Mouse (Mus musculus): ENCODE measurements around the gene Ghr. TPM values are rescaled to one million over a fixed set of nuclear protein-coding genes. Genes with fewer than 3 reads are reported as not detected.

Ghr gene
- polyA plus RNA-seq, 1 experiment from 2014 or later = 8.1 TPM

- ATAC-seq (replicated peaks; ENCODE audit: low FRiP score) (no peak), DNase-seq (ENCODE audit: low spot score) (no peak)
- H3K9ac ChIP-seq (ENCODE audit: low read length) = no peak overlapping the region
- H3K36me3 ChIP-seq (ENCODE audit: control insufficient read depth, insufficient read depth, low read length) = no peaks in the 10 kb centered on the region
- H3K27me3 ChIP-seq (ENCODE audit: control insufficient read depth, insufficient read depth, low read length) = no peaks in the 10 kb centered on the region
- H3K4me2 ChIP-seq (ENCODE audit: low read depth, low read length, severe bottlenecking) = no peak overlapping the region
- 72% methylated on average over 2 of the region's 2 CpGs for WGBS
- no peak overlapping the region for H3K27ac ChIP-seq (ENCODE audit: low read depth, low read length)
- no peaks in the 10 kb centered on the region for H3K4me1 ChIP-seq (replicated peaks; ENCODE audit: control insufficient read depth, insufficient read depth, low read length)
- no peaks in the 10 kb centered on the region for H3K9me3 ChIP-seq (ENCODE audit: control insufficient read depth, low read length)
- H3K4me3 ChIP-seq (ENCODE audit: low read depth, low read length) = no peak overlapping the region
Measured at GRCm38 (mm10) chr15:3587879-3588278, 4.6 kb upstream of the Ghr start.

- Histone ChIP-seq H3K4me2 (ENCODE audit: low read depth, low read length, severe bottlenecking) (no peak overlapping the region), H3K4me1 (replicated peaks; ENCODE audit: control insufficient read depth, insufficient read depth, low read length) (peaks cover 3% of the 10 kb centered on the region; the same call in 1 of the 2 replicates), H3K4me3 (ENCODE audit: low read depth, low read length) (no peak overlapping the region), H3K36me3 (ENCODE audit: control insufficient read depth, insufficient read depth, low read length) (no peaks in the 10 kb centered on the region), H3K9ac (ENCODE audit: low read length) (no peak overlapping the region), H3K9me3 (ENCODE audit: control insufficient read depth, low read length) (no peaks in the 10 kb centered on the region), H3K27me3 (ENCODE audit: control insufficient read depth, insufficient read depth, low read length) (no peaks in the 10 kb centered on the region), H3K27ac (ENCODE audit: low read depth, low read length) (no peak overlapping the region)
- WGBS = 72% methylated on average over 4 of the region's 4 CpGs
- no peak for ATAC-seq (replicated peaks; ENCODE audit: low FRiP score)
- no peak for DNase-seq (ENCODE audit: low spot score)
Measured at GRCm38 (mm10) chr15:3584361-3584760, 1.1 kb upstream of the Ghr start.

GRCm38 (mm10) chr15:3581861-3582806, 1.2 kb downstream of the Ghr start:
- Histone ChIP-seq H3K4me1 (replicated peaks; ENCODE audit: control insufficient read depth, insufficient read depth, low read length) (peaks cover 3% of the 10 kb centered on the region; the same call in 1 of the 2 replicates), H3K4me3 (ENCODE audit: low read depth, low read length) (peak overlapping the region; percentile 54), H3K27me3 (ENCODE audit: control insufficient read depth, insufficient read depth, low read length) (no peaks in the 10 kb centered on the region), H3K36me3 (ENCODE audit: control insufficient read depth, insufficient read depth, low read length) (no peaks in the 10 kb centered on the region), H3K9ac (ENCODE audit: low read length) (peak overlapping the region; percentile 49), H3K27ac (ENCODE audit: low read depth, low read length) (no peak overlapping the region), H3K4me2 (ENCODE audit: low read depth, low read length, severe bottlenecking) (peak overlapping the region; percentile 70), H3K9me3 (ENCODE audit: control insufficient read depth, low read length) (no peaks in the 10 kb centered on the region)
- DNase-seq (ENCODE audit: low spot score) (peak; percentile 71), ATAC-seq (replicated peaks; ENCODE audit: low FRiP score) (peak; percentile 82)
- 10% methylated on average over 34 of the region's 34 CpGs for WGBS

GRCm38 (mm10) chr15:3581337-3581736, 2.0 kb downstream of the Ghr start:
- Histone ChIP-seq H3K9ac (ENCODE audit: low read length) (no peak overlapping the region), H3K4me3 (ENCODE audit: low read depth, low read length) (no peak overlapping the region), H3K9me3 (ENCODE audit: control insufficient read depth, low read length) (no peaks in the 10 kb centered on the region), H3K27me3 (ENCODE audit: control insufficient read depth, insufficient read depth, low read length) (no peaks in the 10 kb centered on the region), H3K36me3 (ENCODE audit: control insufficient read depth, insufficient read depth, low read length) (no peaks in the 10 kb centered on the region), H3K4me2 (ENCODE audit: low read depth, low read length, severe bottlenecking) (no peak overlapping the region), H3K4me1 (replicated peaks; ENCODE audit: control insufficient read depth, insufficient read depth, low read length) (peaks cover 3% of the 10 kb centered on the region; the same call in 1 of the 2 replicates), H3K27ac (ENCODE audit: low read depth, low read length) (no peak overlapping the region)
- 45% methylated on average over 3 of the region's 3 CpGs for WGBS
- no peak for ATAC-seq (replicated peaks; ENCODE audit: low FRiP score)
- DNase-seq (ENCODE audit: low spot score) = no peak

- Histone ChIP-seq H3K4me2 (ENCODE audit: low read depth, low read length, severe bottlenecking) (no peak overlapping the region), H3K4me3 (ENCODE audit: low read depth, low read length) (no peak overlapping the region), H3K9me3 (ENCODE audit: control insufficient read depth, low read length) (no peaks in the 10 kb centered on the region), H3K36me3 (ENCODE audit: control insufficient read depth, insufficient read depth, low read length) (no peaks in the 10 kb centered on the region), H3K9ac (ENCODE audit: low read length) (no peak overlapping the region), H3K27ac (ENCODE audit: low read depth, low read length) (no peak overlapping the region), H3K27me3 (ENCODE audit: control insufficient read depth, insufficient read depth, low read length) (no peaks in the 10 kb centered on the region), H3K4me1 (replicated peaks; ENCODE audit: control insufficient read depth, insufficient read depth, low read length) (peaks cover 3% of the 10 kb centered on the region; the same call in 1 of the 2 replicates)
- WGBS = 89% methylated on average over 2 of the region's 2 CpGs
- DNase-seq (ENCODE audit: low spot score) (no peak), ATAC-seq (replicated peaks; ENCODE audit: low FRiP score) (no peak)
Measured at GRCm38 (mm10) chr15:3580216-3580615, 3.1 kb downstream of the Ghr start.

- Histone ChIP-seq H3K27ac (ENCODE audit: low read depth, low read length) (no peak overlapping the region), H3K27me3 (ENCODE audit: control insufficient read depth, insufficient read depth, low read length) (no peaks in the 10 kb centered on the region), H3K4me3 (ENCODE audit: low read depth, low read length) (no peak overlapping the region), H3K4me2 (ENCODE audit: low read depth, low read length, severe bottlenecking) (no peak overlapping the region), H3K9ac (ENCODE audit: low read length) (no peak overlapping the region), H3K9me3 (ENCODE audit: control insufficient read depth, low read length) (no peaks in the 10 kb centered on the region), H3K4me1 (replicated peaks; ENCODE audit: control insufficient read depth, insufficient read depth, low read length) (peaks cover 3% of the 10 kb centered on the region; the same call in 1 of the 2 replicates), H3K36me3 (ENCODE audit: control insufficient read depth, insufficient read depth, low read length) (no peaks in the 10 kb centered on the region)
- ATAC-seq (replicated peaks; ENCODE audit: low FRiP score) (no peak), DNase-seq (ENCODE audit: low spot score) (no peak)
- WGBS = 74% methylated on average over 5 of the region's 5 CpGs
Measured at GRCm38 (mm10) chr15:3578286-3578980, 4.9 kb downstream of the Ghr start.

GRCm38 (mm10) chr15:3569178-3569903, 14.0 kb downstream of the Ghr start:
- H3K4me3 ChIP-seq (ENCODE audit: low read depth, low read length) = no peak overlapping the region
- WGBS = 89% methylated on average over 2 of the region's 2 CpGs
- no peak overlapping the region for H3K27ac ChIP-seq (ENCODE audit: low read depth, low read length)
- no peaks in the 10 kb centered on the region for H3K27me3 ChIP-seq (ENCODE audit: control insufficient read depth, insufficient read depth, low read length)
- no peaks in the 10 kb centered on the region for H3K36me3 ChIP-seq (ENCODE audit: control insufficient read depth, insufficient read depth, low read length)
- no peaks in the 10 kb centered on the region for H3K9me3 ChIP-seq (ENCODE audit: control insufficient read depth, low read length)
- no peaks in the 10 kb centered on the region for H3K4me1 ChIP-seq (replicated peaks; ENCODE audit: control insufficient read depth, insufficient read depth, low read length)
- H3K4me2 ChIP-seq (ENCODE audit: low read depth, low read length, severe bottlenecking) = no peak overlapping the region
- DNase-seq (ENCODE audit: low spot score) = no peak
- ATAC-seq (replicated peaks; ENCODE audit: low FRiP score) = no peak
- H3K9ac ChIP-seq (ENCODE audit: low read length) = no peak overlapping the region

GRCm38 (mm10) chr15:3564570-3564969, 18.7 kb downstream of the Ghr start:
- H3K27ac ChIP-seq (ENCODE audit: low read depth, low read length) = no peak overlapping the region
- 89% methylated on average over 4 of the region's 4 CpGs for WGBS
- H3K9ac ChIP-seq (ENCODE audit: low read length) = no peak overlapping the region
- H3K4me3 ChIP-seq (ENCODE audit: low read depth, low read length) = no peak overlapping the region
- H3K36me3 ChIP-seq (ENCODE audit: control insufficient read depth, insufficient read depth, low read length) = no peaks in the 10 kb centered on the region
- H3K4me2 ChIP-seq (ENCODE audit: low read depth, low read length, severe bottlenecking) = no peak overlapping the region
- DNase-seq (ENCODE audit: low spot score) = no peak
- no peaks in the 10 kb centered on the region for H3K9me3 ChIP-seq (ENCODE audit: control insufficient read depth, low read length)
- H3K27me3 ChIP-seq (ENCODE audit: control insufficient read depth, insufficient read depth, low read length) = no peaks in the 10 kb centered on the region
- no peaks in the 10 kb centered on the region for H3K4me1 ChIP-seq (replicated peaks; ENCODE audit: control insufficient read depth, insufficient read depth, low read length)
- ATAC-seq (replicated peaks; ENCODE audit: low FRiP score) = no peak

All from forebrain, embryonic 11.5 days (tissue).